Mouse (Mus musculus) spleen, postnatal 14 days (tissue): ENCODE results near the gene Nfrkb.

Experiments used
- DNase-seq, 2 experiments: peaks; one replicate each; pipeline ENCODE4 v3.0.0; 2021 to 2022; ENCODE audit warnings: low spot score in 2 of 2

Nfrkb gene

GRCm38 (mm10) chr9:31385947-31386354, at the start of gene Nfrkb:
Nfrkb (plus strand) TSS chr9:31386192.
- DNase-seq, result peak; percentile 96 to 98

DNA sequence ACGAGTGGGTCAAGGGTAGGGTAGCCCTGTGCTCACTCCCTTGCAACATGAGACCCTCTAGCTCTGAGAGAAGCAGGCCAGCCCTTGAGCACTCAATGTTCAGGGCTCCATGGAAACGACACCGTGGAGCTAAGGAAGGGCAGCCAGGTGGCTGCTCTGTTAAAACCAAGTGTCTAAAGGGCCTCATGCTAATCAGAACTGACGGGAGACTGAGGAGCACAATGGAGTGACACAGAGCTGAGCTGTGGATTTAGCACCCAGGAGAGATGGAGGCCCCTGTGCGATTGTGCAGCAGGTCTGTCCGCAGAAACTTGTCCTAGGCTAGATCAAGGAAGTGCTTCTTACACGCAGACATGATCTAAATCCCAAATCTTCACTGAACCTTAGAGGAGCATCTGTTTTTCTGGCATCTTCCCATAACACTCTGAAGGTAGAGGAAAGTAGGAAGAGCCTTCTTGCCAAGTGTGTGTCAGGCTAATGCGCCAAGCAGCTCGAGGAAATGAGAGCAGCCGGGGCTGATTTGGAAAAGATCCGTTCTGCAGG, 41.6 kb upstream of the Nfrkb start:
- DNase-seq, result no peak

- no peak for DNase-seq
Measured at GRCm38 (mm10) chr9:31346575-31347080, 39.4 kb upstream of the Nfrkb start.

DNA sequence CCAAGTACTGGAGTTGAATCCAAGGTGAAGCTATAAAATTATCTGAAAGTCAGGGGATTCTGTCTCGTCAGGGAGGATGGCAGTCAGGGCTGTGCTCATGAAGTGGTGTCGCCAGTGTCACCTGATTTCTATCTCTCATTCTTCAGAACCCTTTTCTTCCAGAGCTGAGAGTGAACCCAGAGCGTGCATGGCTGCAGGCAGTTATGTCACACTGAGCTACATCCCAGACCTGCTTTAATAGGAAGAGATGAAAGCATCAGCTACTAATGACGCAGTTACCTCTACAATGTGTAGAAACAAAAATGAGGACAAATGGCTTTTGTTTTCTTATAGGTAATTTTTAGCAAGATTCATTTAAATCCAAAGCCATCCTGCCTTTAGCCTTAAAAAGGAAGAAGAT, 37.5 kb upstream of the Nfrkb start:
- DNase-seq, result no peak

- peak; percentile 15 to 46 for DNase-seq
Measured at GRCm38 (mm10) chr9:31348915-31349314, 37.1 kb upstream of the Nfrkb start.

DNA sequence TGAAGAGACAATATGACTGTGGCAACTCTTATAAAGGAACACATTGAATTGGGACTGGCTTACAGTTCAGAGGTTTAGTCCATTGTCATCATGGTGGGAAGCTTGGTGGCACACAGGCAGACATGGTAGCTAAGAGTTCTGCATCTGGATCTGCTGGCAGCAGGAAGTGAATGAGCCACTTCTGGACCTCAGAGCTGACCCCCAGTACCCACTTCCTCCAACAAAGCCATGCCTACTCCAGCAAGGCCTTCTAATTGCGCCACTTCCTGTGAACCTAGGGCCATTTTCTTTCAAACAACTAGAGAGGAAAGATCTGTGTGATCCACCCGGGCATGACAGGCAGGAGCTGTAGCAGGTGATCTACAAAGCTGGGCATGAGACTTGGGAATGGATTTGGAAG, 33.3 kb upstream of the Nfrkb start:
- no peak for DNase-seq

DNA sequence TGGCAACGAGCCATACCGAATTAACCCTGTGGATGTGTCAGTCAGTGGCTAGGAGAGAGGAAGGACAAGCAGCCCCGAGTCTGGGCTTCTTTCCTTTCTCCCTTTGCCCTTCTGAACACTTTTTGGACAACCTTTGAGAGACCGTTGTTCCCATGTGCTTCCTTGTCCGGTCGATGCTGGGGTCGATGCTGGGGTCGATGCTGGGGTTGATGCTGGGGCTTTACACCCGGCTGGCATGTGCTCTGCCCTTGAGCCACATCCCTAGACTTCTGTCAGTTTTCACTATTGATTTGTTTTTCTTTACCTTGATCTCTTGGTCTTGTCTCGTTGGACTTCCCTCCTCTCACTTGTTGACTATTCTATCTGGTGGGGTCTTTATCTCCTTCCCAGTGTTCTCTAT, 32.5 kb upstream of the Nfrkb start:
- DNase-seq, result no peak

DNA sequence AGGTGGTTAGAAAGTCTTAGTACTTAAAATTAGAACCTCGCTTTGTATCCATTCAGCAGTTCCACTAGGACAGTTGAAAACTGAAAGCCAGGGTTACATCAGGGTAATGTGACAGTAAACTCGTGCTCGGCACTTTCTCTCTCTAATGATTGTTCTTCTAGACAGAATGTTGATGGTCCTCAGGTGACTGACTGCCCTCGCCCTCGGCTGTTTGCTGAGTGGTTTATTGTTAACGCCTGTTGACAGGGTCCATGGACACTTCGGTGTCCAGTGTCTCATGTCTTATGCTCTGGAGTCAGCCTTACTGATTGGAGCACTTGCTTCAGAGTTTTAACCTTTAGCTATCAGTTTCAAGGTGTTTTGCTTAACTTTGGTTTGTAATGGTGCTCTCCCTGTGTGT, 31.9 kb upstream of the Nfrkb start:
- DNase-seq, result no peak

DNA sequence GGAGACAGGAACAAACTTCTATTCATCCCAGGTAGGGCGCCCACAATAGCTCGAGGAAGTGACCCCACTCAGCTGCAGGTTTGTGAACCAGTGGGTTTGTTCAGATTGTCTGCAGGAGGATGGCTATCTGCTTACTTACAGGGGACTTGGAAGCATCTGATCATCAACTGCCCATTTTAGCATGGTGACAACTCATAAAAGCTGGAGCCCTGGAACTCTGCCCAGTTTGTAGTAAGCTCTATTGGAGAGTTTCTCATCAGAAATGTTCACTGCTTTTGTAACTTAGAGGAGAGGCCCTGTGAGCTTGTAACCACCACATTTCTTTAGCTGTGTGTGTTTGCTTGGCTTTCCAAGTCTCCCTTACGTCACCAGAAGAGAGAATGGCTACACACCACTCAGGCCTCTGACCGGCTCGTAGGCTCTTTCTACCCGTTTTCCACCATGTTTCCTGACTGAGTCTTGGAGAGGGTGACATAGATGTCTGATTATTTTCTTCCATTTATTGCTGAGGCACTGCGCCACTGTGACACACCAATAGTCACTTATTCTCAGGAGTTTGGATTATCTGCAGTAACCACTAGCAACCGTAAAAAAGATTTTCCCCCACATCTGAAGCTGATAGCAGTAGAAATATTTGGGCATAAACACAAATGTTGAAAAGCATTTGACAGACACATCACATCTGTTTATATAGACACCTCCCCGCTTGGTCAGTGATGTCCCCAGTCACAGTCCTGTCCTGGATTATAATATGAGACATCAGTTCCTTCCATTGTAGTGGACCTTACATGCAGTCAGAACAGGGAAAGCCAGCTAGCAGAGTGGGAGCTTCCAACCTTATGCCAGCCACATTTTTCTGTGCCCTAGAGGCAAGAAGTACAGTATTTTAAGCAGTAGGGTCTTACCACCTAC, 22.0 kb upstream of the Nfrkb start:
- DNase-seq, result no peak

DNA sequence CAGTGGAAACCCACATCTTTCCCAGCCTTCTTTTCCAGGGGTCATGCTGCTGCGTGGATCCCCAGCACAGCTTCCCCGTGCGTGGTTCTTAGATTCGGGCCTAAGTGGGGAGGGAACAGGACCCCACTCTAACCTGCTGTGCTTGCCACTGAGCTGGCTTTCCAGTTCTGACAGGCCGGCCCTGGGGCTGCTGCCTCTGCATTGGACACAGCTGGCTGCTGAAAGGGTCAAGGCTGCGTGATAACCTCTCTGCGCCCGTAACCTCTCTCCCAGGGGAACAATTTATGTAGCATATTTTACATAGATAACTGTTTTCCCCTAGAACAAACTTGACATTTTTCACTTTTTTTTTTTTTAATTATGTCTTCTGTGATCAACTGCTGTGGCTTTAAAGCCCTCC, 20.9 kb upstream of the Nfrkb start:
- no peak for DNase-seq

DNA sequence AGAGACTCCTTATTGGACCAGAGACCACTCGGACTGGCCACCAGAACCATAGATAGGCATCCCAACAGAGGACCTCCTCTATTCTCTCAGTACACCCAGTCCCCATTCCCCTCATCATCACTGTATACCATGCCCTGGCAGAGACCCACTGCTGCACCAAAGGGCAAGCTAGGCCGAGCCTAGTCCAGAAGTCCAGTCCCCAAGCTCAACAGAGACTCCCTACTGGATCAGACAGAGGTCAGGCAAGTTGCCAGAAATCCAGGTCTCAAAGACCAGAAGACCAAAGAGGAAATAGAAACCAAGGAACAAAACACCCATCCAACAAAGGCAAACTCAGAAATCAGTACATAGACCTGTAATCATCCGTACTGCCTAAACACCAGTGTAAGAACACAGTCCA, 14.3 kb upstream of the Nfrkb start:
- no peak for DNase-seq

- DNase-seq, result no peak
Measured at GRCm38 (mm10) chr9:31376661-31377060, 9.3 kb upstream of the Nfrkb start.

DNA sequence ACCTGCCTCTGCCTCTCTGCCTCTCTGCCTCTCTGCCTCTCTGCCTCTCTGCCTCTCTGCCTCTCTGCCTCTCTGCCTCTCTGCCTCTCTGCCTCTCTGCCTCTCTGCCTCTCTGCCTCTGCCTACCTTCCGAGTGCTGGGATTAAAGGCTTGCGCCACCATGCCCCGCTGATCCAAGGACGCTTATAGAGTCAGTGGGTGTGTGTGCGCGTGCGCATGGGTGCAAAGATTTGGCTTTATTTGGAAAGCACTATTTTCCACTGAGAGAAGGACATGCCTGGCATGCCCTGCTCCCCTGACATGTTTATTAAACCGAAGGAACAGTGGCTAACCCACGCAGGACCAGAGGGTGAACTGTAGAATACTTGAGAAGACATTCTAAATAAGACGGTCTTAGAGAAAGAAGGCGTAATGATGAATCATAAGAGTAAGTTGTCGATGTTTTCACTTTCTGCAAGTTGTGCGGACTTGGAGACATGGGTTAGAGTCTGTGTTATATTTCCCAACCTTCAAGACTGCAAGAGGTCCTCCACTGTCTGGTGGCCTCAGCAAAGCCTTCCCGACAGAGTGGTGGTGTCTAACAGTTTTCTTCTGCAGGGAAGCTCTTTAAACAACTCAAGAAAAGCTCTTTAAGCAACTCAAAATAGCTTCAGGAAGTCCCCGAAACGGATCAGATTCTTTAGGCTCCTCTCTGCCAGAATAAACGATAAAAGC, 1.0 kb upstream of the Nfrkb start:
- no peak for DNase-seq

DNA sequence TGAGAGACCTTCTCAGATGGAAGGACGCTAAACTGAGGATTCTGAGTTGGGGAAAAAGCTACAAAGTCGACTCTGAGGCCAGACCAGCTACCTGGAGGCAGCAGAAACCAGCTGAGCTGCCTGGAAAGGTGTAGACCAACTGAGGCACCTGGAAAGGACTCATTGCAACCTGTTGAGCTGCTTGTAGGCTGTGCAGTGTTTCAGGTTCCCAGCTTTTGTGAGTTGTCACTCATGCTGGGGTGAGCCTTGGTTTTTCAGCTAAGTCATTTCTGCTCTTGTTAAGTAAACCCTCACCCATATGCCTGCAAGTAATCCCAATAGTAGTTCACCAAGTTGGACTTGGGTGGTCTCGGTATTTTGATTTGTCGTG, 507 bp upstream of the Nfrkb start:
- DNase-seq, result no peak

DNA sequence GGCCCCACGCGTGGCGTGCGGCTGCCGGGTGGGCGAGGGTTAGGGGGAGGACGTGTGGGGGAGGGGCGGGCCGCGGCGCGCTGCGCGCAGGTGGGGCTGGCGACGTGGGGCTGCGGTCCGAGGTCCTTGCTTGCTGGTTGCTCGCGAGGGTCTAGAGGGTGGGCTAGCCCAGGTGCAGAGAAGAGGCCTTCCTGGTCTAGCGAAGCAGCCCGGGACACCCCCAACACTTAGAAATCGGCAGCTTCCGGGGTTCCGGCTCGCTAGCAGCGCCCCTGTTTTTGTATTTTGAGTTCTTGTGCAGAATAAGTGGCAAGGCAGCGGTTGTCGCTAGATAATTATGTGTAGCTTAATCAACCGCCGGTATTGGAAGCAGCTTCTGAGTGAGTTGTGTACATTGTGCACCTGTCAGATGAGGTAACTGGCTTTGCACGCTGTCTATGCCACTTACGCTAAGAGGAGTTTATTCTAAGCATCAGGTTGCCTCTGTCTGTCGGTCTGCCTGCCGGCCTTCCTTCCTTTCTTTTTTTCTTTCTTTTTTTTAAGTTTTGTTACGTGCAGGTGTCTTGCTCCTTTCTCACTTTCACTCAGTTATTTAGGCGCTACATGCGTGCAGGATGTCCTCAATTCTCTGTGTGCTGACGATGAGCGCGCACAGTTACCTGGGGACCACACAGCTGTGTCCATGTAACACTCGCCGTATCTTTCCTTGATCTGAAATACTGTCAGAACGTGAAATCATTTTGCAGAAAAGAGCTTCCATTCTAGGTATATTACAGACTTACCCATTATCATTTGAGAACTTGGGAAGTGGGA, 582 bp downstream of the Nfrkb start:
- DNase-seq, result peak; percentile 14 to 28

DNA sequence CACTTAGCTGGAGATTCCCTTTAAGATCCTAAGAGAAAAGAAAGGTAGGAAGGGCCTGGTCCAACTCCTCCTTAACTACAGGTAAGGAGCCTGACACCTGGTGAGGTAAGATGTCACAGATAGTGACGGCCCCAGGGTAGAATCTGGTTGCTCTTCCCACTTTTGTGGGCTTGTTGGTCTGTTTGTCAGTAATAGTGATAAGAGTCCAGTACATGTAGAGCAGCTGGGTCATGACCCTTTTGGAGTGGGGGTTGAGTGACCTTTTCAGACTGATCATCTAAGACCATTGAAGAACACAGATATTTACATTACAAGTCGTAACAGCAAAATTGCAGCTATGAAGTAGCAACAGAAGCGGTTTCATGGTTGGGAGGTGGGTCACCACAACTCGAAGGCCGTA, 1.2 kb downstream of the Nfrkb start:
- no peak for DNase-seq

DNA sequence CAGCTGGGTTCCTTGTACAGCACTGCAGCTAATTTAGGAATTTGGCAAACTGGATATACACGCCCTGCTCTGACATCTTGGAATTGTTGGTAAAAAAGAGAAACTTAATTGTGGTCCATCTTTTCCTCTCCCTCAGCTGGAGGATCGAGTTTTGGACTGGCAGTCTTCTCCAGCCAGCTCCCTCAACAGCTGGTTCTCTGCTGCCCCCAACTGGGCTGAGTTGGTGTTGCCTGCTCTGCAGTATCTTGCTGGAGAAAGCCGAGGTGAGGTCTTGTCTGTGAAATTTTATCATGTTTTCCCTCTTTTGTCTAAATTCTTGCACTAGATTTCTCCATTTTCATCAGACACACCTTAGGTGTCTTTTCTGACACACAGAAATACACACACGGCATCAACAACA, 14.4 kb downstream of the Nfrkb start:
- peak; percentile 37 to 71 for DNase-seq

DNA sequence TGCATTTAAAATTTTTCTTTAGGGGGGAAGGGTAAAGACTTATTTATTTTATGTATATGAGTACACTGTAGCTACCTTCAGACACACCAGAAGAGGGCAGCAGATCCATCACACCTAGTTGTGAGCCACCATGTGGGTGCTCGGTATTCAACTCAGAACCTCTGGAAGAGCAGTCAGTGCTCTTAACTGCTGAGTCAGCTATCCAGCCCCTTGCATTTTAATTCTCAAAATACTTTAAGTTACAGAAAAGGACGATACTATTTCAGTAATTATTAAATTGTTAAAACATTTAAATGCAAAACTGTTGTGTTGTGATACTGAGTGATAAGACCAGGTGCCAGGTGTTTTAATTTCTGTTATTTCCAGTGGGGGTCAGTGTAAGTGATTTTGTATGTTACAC, 18.3 kb downstream of the Nfrkb start:
- DNase-seq, result no peak

GRCm38 (mm10) chr9:31405217-31405616, 19.2 kb downstream of the Nfrkb start:
- DNase-seq, result peak in 1 of 2 experiments; percentile 15

DNA sequence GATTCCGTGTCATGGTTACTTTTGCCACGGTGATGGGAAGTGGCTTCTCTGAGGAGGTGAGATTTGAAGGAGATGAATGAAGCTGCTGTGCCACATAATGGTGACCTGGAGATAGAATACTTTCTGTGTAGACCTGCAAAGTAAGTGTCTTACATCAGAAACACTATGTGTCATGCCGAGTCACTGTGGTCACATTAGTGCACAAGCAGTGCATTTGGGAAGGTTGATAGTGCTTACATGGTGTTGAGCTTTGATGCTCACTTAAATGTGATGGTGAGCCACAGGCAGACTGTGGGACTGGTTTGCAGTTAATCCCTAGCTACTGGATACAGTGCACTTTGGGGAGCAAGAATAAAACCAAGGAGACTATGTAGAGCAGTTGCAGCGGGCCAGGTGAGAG, 26.2 kb downstream of the Nfrkb start:
- no peak for DNase-seq

DNA sequence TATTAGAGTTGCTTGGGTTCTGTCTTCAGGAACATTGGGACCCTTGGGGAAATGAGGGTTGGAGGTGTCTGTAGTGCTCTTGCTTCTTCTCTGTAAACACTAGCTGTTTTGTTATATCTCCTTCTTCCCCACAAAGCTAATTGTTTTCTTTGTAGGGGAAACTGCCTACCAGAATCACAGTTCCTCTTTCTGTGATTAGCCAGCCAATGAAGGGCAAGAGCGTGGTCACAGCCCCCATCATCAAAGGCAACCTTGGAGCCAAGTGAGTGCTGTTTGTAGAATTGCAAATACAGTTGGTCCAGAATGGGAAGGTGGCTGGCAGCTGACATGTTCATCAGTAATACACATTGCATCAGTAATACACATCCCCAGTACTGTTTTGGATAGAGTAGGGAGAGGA, 32.8 kb downstream of the Nfrkb start:
- no peak for DNase-seq

- DNase-seq, result no peak
Measured at GRCm38 (mm10) chr9:31422143-31422542, 36.2 kb downstream of the Nfrkb start.
